Mouse (Mus musculus) gastrocnemius, postnatal 25 days (tissue): ENCODE data around the gene Cpt1a. TPM values are rescaled to one million over a fixed set of nuclear protein-coding genes. Genes with fewer than 3 reads are reported as not detected.

Experiments
- DNase-seq: peaks from one replicate; pipeline ENCODE4 v3.0.0; 2022
- total RNA-seq, 2 experiments: library from RNA; stranded (reverse); gene quantifications; 1 replicate in 1 of 2; 2 replicates in 1 of 2; pipeline ENCODE4 v1.2.3; 2021

The Cpt1a gene
- total RNA-seq, 2 experiments from 2014 or later, result 13.8 to 14.3 TPM

- DNase-seq, result peak; percentile 94
These were observed 3.0 kb downstream of the Cpt1a start for GRCm38 (mm10) chr19:3324931-3325711.

GRCm38 (mm10) chr19:3325771-3326478, 3.8 kb downstream of the Cpt1a start:
- peak; percentile 20 for DNase-seq

DNA sequence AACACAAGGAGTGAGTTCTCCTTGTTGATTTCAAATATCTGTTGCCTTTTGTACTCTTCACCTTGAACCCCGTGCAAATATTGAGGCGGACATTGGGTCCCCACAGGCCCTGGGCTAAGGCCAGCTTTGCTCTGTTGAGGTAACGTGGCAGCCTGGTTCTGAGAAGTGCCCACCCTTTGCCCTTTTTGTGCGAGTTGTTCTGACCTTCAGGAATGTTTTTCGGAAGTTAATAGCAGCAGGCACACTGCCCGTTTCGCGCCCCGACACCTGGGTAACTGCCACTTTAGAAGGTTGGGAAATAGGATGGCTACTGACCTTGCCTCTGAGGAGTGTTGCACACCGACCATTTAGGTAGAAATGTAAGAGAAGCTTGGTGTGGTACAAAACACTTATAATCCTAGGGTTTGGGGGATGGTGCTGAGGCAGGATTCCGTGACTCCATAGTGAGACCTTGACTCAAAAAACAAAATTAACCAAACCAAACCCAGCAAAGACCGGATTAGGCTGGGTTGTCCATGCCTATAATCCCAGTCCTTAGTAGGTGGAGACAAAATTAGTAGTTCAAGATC, 4.4 kb downstream of the Cpt1a start:
- no peak for DNase-seq

GRCm38 (mm10) chr19:3333247-3333646, 11.1 kb downstream of the Cpt1a start:
- DNase-seq, result peak; percentile 73

DNA sequence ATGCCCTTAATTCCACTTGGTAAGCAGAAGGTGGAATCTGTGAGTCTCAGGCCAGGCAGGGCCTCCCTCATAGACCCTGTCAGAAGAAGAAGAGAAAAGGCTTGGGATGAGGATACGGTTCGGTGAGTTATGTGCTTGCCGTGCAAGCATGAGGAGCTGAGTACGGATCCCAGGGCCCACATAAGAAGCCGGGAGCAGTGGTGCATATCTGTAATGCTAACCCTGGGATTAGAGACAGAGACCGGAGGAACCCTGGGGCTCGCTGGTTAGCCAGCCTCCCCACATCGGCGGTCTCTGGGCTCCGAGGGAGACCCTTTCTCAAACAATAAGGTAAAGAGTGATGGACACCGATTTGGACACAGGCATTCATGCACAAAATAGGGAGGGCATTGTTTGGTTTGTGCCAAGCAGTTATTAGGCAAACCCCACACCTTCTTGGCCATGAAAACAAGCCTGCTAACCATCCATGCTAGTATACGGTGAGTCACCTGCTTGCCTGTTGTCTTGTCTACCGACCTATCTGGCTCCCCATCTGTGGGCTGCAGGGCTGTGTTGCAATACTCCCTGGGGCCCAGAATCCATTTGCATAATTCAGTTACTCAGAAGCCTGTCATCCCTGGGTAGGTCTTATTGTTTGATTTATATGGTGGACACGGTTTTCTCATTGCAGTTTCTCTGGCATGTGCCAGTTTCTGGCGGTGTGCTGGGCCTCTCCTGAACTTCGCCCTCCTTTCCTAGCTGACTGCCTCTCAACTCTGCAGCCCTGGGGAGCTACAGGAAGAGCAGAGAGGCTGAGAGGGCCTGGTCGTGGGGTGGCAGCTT, 11.8 kb downstream of the Cpt1a start:
- DNase-seq, result no peak

DNA sequence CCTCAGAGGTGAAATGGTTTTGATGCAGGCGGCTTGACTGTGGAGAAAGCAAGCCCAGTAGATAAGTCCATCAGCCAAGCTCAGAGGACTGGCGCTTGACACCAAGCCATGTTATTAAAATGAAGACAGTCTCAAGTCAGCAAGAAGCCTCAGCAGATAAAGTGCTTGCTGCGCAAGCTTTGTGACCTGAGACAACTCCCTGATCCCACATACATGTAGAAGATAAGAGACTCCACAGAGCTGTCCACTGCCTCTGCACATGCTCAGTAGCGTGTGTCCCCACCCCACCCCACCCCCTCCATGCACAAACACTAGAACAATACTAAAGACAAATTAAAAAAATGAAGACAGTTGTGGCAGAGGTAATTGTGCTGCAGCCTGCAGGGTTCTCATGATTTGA, 12.4 kb downstream of the Cpt1a start:
- no peak for DNase-seq

DNA sequence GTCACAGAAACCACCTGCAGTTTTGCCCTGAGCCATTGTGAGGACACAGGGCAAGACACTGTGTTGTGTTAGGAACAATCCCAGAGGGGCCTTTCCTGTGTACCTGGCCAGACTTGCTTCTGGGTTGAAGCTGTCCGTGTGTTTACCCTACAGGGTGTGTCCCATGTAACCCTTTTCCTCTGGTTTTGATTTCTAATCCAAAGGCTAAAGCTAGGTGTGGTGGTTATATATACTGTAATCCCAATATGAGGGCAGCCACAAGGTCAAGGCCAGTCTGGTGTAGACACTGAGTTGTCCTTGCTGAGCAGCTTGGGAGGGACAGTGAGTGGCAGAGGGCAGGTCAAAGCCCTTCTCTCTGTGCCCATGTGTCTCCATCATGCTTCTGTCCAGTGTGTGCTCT, 13.8 kb downstream of the Cpt1a start:
- DNase-seq, result no peak

DNA sequence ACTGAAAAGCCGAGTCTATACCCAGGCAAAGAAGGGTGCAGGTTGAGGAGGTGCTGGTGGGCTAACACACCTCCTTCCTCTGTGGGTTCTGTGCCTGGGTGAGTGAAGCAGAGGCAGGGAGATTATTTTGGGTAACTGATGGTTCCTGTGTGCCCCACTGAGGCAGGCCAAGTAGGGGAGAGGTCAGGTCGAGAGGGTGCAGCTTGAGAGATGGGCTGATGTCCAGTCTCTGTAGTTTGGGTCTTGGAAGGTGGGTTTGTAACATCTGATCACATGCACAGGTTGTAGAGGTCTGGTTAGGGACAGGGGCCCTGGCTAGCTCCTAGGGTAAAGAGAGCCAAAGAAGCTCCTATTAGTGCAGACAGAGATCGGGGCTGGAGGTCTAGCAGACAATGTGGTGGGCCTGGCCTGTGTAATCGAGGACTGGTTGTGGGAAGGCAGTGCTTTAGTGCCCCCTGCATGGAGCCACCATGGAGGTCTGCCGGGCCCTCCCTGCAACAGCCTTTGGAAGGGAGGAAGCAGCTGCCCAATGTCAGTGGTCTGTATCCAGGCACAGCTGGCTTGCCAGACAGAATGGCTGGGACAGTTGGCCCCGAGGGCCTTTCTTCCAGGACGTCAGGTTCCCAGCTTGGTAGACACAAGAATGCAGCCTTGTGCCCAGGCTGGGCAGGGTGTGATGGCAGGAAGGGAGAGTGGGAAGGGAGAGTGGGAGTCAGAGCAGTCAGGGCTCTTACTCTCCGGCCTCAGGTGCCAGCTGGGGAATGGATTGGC, 14.5 kb downstream of the Cpt1a start:
- DNase-seq, result peak; percentile 31

DNA sequence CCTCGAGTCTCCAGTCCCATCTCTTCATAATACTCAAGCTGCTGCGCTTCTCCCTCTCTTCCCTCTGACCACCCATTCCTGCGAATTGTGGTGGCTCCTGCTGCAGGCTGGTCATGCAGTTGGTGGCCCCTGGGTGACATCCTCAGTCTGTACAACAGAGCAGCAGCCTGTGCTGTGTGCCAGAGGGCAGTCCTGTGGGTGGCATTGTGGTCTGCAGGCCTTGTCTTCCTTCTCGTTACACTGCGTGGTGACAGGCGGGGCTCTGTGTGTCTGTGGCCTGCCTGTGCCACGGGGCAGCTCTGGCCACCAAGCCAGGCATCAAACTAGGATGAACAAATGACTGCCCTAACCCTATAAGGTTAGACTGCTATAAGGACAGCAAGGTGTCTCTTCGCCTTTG, 17.1 kb downstream of the Cpt1a start:
- DNase-seq, result no peak

DNA sequence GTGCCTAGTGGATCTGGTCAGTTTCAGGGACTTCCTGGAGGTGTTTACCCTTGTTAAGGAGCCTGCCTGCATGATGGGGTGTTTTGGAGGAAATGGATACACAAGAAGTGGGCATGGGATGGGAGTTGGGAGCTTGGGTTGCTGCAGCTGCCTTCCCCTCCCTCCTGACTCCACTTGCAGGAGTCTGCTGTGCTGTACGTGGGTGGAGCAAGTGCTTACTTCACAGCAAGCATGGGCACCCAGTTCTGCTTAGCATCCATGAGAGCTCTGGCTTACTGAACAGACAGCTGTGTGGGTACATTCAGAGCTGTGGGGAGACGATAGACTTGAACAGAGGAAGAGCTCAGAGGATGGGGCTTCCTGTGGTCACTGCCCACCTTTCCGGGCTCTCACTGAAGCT, 18.9 kb downstream of the Cpt1a start:
- no peak for DNase-seq

DNA sequence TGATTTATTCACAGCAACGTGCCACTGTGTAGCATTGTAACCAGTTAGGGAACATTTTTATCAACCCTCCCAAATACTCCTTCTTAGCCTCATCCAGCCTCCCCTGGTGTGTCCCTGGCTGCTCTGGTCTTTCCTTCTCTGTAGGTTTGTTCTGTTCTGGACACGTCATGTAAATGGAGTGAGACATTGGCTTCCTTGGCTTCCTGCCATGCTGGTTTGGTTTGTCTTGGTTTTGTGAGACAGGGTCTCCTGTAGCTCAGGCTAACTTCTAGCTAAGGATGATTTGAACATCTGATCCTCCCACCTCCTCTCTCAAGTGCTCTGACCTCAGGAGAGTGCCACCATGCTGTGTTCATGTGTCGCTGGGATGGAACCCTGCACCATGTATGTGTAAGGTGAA, 21.8 kb downstream of the Cpt1a start:
- no peak for DNase-seq

DNA sequence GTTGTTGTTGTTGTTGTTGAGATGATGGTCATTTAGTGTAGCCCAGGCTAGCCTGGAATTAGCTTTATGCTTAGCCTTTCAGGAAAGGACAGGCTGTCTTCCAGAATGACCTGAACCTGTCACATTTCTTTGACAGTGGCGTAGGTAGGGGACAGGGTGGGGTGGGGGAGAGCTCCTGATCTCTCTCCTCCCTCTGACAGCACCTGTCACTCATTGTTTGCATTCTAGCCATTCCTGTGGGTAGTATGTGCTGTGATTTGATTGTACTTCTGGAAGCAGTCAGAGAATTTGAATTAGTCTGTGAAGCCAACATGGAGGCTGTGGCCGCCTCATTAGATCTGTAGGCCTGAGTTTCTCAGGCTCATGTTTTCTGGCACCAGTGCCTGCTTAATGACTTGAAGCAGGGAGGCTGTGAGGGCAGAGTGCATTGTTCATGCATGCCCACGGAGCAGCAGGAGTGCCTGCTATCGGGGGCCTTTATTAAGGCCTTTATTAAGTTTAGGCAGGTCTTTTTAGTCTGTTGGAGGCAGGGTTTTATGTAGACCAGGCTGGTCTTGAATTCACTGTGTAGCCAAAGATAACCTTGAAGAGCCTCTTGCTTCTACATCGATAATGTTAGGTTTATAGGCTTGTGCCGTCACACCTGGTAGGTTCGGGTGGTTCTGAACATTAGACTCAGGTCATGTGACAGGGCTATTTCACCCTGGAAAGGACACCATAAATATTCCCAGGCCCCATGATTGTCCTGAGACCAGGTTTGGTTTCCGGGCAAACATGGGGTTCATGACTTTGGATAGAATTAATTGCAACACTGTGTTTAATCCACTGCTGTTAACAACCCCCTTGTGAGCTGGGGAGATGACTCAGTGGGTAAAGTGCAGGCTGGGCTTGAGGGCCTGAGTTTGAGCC, 22.8 kb downstream of the Cpt1a start:
- DNase-seq, result no peak

DNA sequence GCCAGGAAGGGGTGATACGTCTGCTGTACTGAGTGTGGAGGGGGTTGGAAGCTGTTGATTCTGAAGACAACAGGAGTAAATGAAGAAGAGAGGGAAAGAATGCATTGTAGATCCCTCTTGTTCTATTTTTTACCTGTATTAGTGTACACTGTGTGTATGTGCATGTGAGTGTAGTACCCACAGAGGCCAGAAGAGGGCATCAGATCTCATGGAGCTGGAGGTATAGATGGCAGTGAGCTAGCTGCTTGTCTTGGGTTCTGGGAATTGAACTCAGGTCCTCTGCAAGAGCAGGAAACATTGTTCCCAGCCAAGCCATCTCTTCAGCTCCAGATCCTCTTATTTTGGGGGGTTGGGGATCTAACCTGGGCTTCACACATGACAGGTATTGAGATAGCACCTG, 25.6 kb downstream of the Cpt1a start:
- no peak for DNase-seq

DNA sequence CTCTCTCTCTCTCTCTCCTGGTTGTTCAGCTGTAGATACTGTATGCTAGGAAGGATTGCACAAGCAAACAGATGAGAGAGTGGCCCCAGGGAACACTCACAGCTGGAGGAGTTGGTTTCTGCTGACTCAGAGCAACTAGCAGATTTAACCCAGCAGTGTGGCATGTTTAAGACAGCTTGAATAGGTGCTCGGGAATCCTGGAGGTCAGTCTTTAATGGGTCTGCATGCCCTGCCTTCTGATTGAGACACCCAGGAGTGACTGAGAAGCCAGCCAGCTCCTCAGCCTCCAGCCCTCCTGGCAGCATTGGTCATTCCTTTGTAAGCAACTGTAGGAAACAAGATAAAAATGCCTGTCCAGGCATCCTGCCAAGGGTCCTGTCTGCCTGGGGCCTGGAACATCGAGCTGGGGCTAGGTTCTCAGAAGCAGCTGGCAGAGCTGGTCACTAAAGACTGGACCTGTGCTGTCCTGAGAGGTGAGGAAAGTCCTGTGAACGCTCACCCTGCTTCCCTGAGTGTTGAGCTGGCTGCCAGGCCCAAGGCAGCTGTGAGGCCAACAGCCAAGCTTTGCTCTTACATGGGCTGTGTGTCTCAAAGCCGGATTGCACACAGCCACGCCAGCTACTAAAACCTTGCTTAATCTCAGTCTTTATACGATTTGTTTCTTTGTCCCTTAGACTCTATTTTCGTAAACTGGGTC, 31.4 kb downstream of the Cpt1a start:
- peak; percentile 66 for DNase-seq

GRCm38 (mm10) chr19:3355096-3355495, 33.0 kb downstream of the Cpt1a start:
- DNase-seq, result no peak

DNA sequence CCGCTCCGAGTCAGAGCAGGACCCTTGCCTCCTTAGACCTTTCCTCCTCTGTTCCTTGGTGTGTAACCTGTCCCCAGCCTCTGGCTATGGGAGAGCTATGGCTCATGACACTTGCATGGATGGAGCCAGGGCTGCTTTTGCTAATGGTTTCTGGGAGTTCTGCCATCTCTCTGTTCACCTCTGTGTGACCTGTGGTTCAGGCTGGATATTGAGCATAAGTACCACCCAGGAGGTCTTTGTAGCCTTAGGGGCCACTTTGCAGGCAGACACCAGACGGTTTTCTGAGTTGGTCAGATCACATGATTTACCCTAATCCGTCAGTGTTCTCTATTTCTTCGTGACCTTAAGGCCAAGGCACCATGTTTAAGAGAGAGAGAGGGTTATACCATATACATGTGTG, 34.4 kb downstream of the Cpt1a start:
- DNase-seq, result no peak

GRCm38 (mm10) chr19:3357620-3358019, 35.5 kb downstream of the Cpt1a start:
- DNase-seq, result no peak

- no peak for DNase-seq
These were observed 37.9 kb downstream of the Cpt1a start for GRCm38 (mm10) chr19:3359841-3360588.

DNA sequence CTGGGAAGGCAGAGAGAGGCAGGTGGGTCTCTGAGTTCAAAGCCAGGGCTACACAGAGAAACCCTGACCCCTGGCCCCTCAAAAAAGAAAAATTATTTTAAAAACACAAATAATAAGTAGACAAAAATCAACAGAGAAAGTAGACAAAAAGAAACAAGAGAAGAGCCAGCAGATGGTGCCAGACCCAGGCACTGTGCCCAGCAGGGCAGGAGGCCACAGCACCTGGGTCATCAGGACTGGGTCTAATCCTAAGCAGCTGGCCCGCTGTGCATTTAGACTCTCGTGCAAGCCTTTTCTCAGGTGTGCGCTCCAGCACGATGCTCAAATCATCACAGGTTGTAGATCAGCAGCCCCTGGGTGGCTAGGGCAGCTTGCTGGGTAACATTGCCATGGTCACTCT, 41.4 kb downstream of the Cpt1a start:
- no peak for DNase-seq
